ENCODE assay signal across 7 mouse cellular contexts in the genomic region with DNA sequence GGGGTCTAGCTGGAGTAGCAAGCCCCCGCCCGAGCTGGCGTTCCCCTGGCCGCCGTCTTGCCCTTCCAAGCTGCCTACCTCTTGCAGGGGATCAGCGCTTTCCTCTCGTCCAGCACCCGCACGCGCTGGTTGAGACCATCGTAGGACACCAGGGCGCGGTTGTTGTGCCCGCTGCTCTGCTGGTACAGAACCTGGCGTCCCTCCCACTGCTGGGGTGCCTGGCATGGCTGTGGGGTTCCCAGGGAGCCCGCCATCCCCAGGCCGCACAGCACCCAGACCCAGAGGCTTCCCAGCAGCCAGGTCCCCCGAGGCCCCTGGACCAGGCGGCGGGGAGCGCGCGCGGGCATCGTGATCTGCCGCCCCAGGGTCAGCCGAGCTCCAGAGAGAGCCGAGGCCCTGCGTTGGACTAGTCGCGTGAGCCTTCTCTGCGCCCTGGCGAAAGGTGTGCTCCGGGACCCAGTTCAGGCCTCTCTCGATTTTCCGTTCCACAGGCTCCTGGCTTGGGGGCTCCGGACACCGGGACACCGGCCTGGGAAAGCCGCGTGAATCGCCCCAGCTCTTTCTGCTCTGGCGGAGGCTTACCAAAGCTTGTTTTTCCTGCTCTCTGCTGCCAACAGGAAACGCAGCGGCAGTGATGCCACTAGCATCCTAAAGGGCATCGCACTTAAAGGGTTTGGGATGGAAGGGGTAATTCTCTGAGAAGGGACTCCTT. TPM values are rescaled to one million over a fixed set of nuclear protein-coding genes. Genes with fewer than 3 reads are reported as not detected.
DNase-seq lines count a peak whose midpoint lies in the region; ATAC-seq and TF ChIP-seq lines count a peak whose summit lies in the region.

A gene (minus strand): TSS at position 712 of the 712 bp plus-strand sequence.

- peaks cover 9% of the 10 kb centered on the region for H3K27me3 ChIP-seq in intestine, embryonic 15.5 days (replicated peaks)
- peaks cover 38% of the 10 kb centered on the region for H3K27me3 ChIP-seq in midbrain, embryonic 10.5 days (ENCODE audit: low read depth, poor library complexity, severe bottlenecking)
- peaks cover 12% of the 10 kb centered on the region for H3K27me3 ChIP-seq in small intestine, adult 2 months (ENCODE audit: control insufficient read depth, insufficient read depth, low read length)

- H3K9me3 ChIP-seq in intestine, embryonic 15.5 days, result no peaks in the 10 kb centered on the region
- H3K9me3 ChIP-seq in midbrain, embryonic 10.5 days (replicated peaks), result no peaks in the 10 kb centered on the region

- intact Hi-C loops in gastrocnemius, postnatal 36 days (cut with DNase I), result no loop called here
- intact Hi-C loops in left cerebral cortex, postnatal 4 days (cut with DNase I), result no loop called here

- peak; percentile 86 for ATAC-seq in intestine, embryonic 15.5 days

- 0 out of 2 replicates have a peak within 1 kb of the TSS, but pooled peaks have one; percentile 36 for H3K27ac ChIP-seq in intestine, embryonic 15.5 days
- H3K27ac ChIP-seq in midbrain, embryonic 10.5 days (replicated peaks), result peak within 1 kb of the TSS; percentile 93
- H3K27ac ChIP-seq in small intestine, adult 2 months (ENCODE audit: insufficient read depth, low read depth, low read length), result no peak within 1 kb of the TSS

- TF ChIP-seq CTCF in small intestine, adult 2 months (IDR thresholded peaks at IDR 0.05; ENCODE audit: extremely low read depth, insufficient read length, insufficient replicate concordance, low read depth, low read length), result peak; percentile 42; the same call in 1 of the 2 replicates

- H3K36me3 ChIP-seq in intestine, embryonic 15.5 days, result no peaks in the 10 kb centered on the region
- H3K36me3 ChIP-seq in midbrain, embryonic 10.5 days, result 0 out of 2 replicates have a peak, but pooled peaks cover 7% of the 10 kb centered on the region
- no peaks in the 10 kb centered on the region for H3K36me3 ChIP-seq in small intestine, adult 2 months (ENCODE audit: control insufficient read depth, insufficient read depth, low read length)

- peak; percentile 83 for DNase-seq in adrenal gland, postnatal 14 days
- DNase-seq in embryo, embryonic 9.5 days (ENCODE audit: extremely low spot score), result peak; percentile 84
- DNase-seq in gastrocnemius, postnatal 36 days, result peak; percentile 29 to 54
- peak; percentile 83 for DNase-seq in left cerebral cortex, postnatal 4 days
- peak; percentile 80 for DNase-seq in midbrain, embryonic 10.5 days (ENCODE audit: low spot score)

- TF ChIP-seq POLR2A in small intestine, adult 2 months (IDR thresholded peaks at IDR 0.05; ENCODE audit: low read depth, low read length), result no peak

- peak within 1 kb of the TSS; percentile 73 for H3K9ac ChIP-seq in intestine, embryonic 15.5 days

- H3K4me2 ChIP-seq in intestine, embryonic 15.5 days (replicated peaks), result peak within 1 kb of the TSS; percentile 99

- H3K4me3 ChIP-seq in intestine, embryonic 15.5 days (replicated peaks), result peak within 1 kb of the TSS; percentile 72
- H3K4me3 ChIP-seq in midbrain, embryonic 10.5 days, result peak within 1 kb of the TSS; percentile 81
- H3K4me3 ChIP-seq in small intestine, adult 2 months (ENCODE audit: low read depth, low read length), result peak within 1 kb of the TSS; percentile 73

- WGBS in intestine, embryonic 15.5 days, result under 1% methylated on average over 46 of the region's 46 CpGs
- under 1% methylated on average over 46 of the region's 46 CpGs for WGBS in midbrain, embryonic 10.5 days
- under 1% methylated on average over 46 of the region's 46 CpGs for WGBS in small intestine, adult 2 months

- 0 out of 2 replicates have a peak, but pooled peaks cover 8% of the 10 kb centered on the region for H3K4me1 ChIP-seq in intestine, embryonic 15.5 days (replicated peaks)
- peaks cover 37% of the 10 kb centered on the region for H3K4me1 ChIP-seq in midbrain, embryonic 10.5 days
- H3K4me1 ChIP-seq in small intestine, adult 2 months (ENCODE audit: control insufficient read depth, insufficient read depth, insufficient read length, low read length), result peaks cover 11% of the 10 kb centered on the region

RNA-seq across cellular contexts. Expression of the gene that starts here (rescaled TPM):
- 13.4 and 15.6 TPM in 2 replicates for total RNA-seq in adrenal gland, postnatal 14 days (2021)
- total RNA-seq in gastrocnemius, postnatal 36 days (2021), result 100 to 1,000 TPM in 1 of 2 experiments, 10 to 100 TPM in 1; 85.8 to 106 TPM
- polyA plus RNA-seq in intestine, embryonic 15.5 days (2015; fragmentation: Nextera tagmentation; extraction: Ambion mirVana), result 17.4 and 18.2 TPM in 2 replicates
- 10 to 100 TPM; 21.1 to 21.6 TPM for total RNA-seq in left cerebral cortex, postnatal 4 days (2021)
- polyA plus RNA-seq in midbrain, embryonic 10.5 days (2016; fragmentation: Nextera tagmentation; extraction: Ambion mirVana), result 19.8 and 23.0 TPM in 2 replicates
- 3.6 and 3.7 TPM in 2 replicates for polyA plus RNA-seq in small intestine, adult 2 months (2012; rRNA removed)
